Mouse (Mus musculus) heart, postnatal 0 days (tissue): ENCODE results near the gene Bcdin3d.

Experiments used
- CTCF ChIP-seq: IDR thresholded peaks from 2 replicates; pipeline ENCODE4 v1.5.1; 2016; ENCODE audit warnings: antibody characterized with exemption, control low read depth, low read depth
- EP300 ChIP-seq: IDR thresholded peaks from 2 replicates; pipeline ENCODE4 v1.6.1; 2016; ENCODE audit warnings: antibody characterized with exemption, low read depth

DNA sequence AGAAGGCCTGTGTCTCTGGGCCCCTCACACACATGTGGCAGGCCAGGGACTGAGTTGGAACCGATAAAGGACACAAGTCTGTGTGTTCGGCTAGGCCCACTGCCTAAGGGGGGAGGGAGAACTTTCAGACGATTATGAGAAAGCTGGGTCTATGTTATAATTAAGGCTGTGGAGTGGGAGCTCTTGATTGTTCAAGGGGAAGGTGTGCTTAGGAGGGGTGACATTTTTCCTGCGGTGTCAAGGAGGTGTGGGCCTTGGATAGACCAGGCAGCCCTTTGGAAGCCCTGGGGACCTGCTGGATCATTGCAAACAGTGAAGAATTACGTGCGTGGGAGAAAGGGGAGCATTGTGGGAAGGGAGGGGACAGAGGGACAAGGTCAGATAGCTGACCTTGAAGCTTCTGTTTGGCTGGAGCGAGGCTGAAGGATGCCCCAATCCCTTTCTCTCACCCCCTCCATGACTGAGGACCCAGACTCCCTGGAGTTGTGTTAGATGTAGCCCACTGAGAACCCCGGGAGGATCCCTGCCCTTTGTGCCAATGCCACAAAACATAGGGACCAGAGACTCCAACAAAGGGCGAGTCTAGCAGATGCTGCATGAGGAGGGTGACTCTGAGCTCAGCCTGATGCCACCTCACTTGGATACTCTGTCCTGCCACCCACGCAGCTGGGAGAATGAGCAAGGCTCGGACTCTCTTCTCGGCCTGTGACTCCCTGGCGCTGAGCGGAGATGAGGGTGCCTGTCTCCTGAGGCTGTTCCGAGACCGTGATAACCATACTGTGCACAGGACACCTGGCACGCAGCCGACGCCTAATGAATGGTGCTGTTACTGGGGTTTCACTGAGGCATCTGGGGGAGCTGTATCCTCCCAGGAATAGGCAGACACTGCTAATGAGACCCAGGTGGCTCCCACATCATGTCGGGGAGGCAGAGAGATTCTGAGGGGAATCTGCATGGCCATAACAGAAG, 27.0 kb upstream of the Bcdin3d start:
- TF ChIP-seq EP300 (no peak), CTCF (no peak)
